Mouse (Mus musculus): ENCODE results near the gene Ceacam19.

GRCm38 (mm10) chr7:19843561-19843960, 44.2 kb downstream of the Ceacam19 start:
- no peak for TF ChIP-seq FLI1 (IDR thresholded peaks at IDR 0.05; ENCODE audit: low read length)
- no peak for TF ChIP-seq GATA1 (IDR thresholded peaks at IDR 0.05; ENCODE audit: borderline replicate concordance, low read length)

Measured in megakaryocyte, embryonic 14.5 days (primary cell).